Mouse (Mus musculus): ENCODE data around the gene Nlk. TPM values are rescaled to one million over a fixed set of nuclear protein-coding genes. Genes with fewer than 3 reads are reported as not detected.

Nlk gene
- polyA plus RNA-seq (2015; fragmentation: Nextera tagmentation; extraction: Ambion mirVana) = 10.1 and 10.2 TPM in 2 replicates

GRCm38 (mm10) chr11:78696777-78697752, at the start of gene Nlk:
Gene Nlk (minus strand): TSS chr11:78697373.

DNA sequence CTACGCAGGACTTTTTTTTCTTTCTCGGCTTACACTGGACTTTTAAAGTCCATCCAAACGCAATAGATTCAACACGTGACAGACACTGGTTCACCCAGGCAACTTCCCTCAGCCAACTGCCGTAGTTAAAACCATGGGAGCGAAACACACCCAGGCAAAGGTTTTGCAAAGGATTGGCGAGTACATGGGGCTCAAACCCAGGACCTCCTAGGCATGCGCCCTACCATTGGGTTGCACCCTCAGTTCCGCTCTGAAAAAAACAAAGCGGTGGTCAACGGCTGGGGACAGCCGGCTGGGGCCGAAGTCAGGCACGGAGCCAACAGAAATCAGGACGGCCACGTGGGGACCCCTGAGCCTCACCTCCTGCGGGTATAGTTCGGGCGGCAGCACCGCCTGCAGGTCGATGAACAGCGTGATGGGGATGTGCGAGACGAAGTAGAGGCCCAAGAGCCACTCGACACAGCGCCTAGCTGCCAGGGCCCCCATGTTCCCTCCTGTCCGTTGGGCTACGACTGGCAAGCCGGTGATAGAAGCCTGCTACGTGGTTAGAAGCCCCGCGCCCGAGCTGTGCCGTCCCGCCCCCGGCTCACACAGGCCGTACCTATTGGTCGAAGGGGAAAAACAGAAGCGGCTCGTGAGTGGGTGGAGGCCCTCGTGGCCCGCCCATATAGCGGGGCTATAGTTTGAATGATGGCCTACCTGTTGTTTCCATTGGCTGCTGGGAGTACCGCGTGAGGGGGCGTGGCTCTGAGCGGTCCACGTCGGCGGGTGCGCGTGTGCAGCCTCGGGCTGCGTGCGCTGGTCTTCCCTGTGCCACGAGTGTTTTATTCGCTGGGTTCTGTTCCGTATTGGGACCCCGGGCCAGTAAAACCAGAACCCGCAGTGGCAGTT, 146.8 kb downstream of the Nlk start, which contains the start of gene Tmem97:
Gene Tmem97, minus strand, starts transcription at position 610 of the 891 bp plus-strand sequence.

DNA sequence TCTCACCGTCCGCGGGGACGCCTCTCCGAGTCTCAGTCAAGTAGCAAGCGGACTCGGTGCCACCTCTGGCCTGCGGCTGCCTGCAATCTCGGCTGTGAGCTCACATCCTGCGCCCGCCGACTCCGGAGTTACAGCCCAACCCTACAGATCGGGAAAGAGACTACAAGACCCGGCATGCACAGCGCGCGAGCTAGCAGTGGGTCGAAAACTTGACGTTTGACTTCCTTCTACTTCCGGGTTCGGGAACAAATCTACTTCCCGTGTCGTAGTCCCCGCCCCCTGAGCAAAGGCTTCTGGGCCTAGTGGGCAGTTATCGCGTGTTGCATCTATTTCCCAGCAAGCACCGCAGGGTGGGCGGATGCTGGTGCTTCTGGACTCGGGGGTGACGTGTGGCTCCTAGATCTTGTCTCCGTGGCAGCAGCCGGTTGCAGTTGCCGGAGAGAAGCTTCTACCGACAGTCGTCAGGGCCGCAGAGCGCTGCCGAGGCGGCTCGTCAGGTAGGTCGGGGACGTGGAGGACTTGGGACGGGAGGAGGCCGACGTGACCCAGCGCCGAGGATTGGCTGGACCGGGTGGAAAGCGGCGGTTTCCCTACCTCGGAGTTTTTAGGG, 161.0 kb downstream of the Nlk start, which contains the start of the genes Tnfaip1 and Ift20:
Gene Tnfaip1, minus strand, starts transcription at position 253 of the 610 bp plus-strand sequence.
Gene Ift20, plus strand, starts transcription at position 282 of the 610 bp plus-strand sequence.

Other genes starting within 250 kb of the Nlk start
- 25.7 and 27.4 TPM in 2 replicates for gene Slc46a1, start 231.7 kb downstream of the Nlk start, polyA plus RNA-seq (2015; fragmentation: Nextera tagmentation; extraction: Ambion mirVana)
- 0.24 and 0.27 TPM in 2 replicates for gene Sarm1, start 199.6 kb downstream of the Nlk start, polyA plus RNA-seq (2015; fragmentation: Nextera tagmentation; extraction: Ambion mirVana)
- gene Vtn, start 198.3 kb downstream of the Nlk start, polyA plus RNA-seq (2015; fragmentation: Nextera tagmentation; extraction: Ambion mirVana) = 1.2 and 2.1 TPM in 2 replicates
- not detected in 2 replicates for gene Sebox, start 193.9 kb downstream of the Nlk start, polyA plus RNA-seq (2015; fragmentation: Nextera tagmentation; extraction: Ambion mirVana)
- 32.0 and 32.8 TPM in 2 replicates for gene Tmem199, start 185.2 kb downstream of the Nlk start, polyA plus RNA-seq (2015; fragmentation: Nextera tagmentation; extraction: Ambion mirVana)
- gene Poldip2, start 185.2 kb downstream of the Nlk start, polyA plus RNA-seq (2015; fragmentation: Nextera tagmentation; extraction: Ambion mirVana) = 81.4 and 86.2 TPM in 2 replicates
- 47.6 and 55.5 TPM in 2 replicates for gene Tnfaip1, start 161.0 kb downstream of the Nlk start, polyA plus RNA-seq (2015; fragmentation: Nextera tagmentation; extraction: Ambion mirVana)
- gene Ift20, start 161.0 kb downstream of the Nlk start, polyA plus RNA-seq (2015; fragmentation: Nextera tagmentation; extraction: Ambion mirVana) = 132 and 156 TPM in 2 replicates
- gene Tmem97, start 146.6 kb downstream of the Nlk start, polyA plus RNA-seq (2015; fragmentation: Nextera tagmentation; extraction: Ambion mirVana) = 43.6 and 70.8 TPM in 2 replicates
- 27.8 and 29.8 TPM in 2 replicates for gene Ccnq, start 54.4 kb upstream of the Nlk start, polyA plus RNA-seq (2015; fragmentation: Nextera tagmentation; extraction: Ambion mirVana)
- gene Lyrm9, start 129.2 kb upstream of the Nlk start, polyA plus RNA-seq (2015; fragmentation: Nextera tagmentation; extraction: Ambion mirVana) = 12.9 and 14.2 TPM in 2 replicates
- 0.56 and 0.67 TPM in 2 replicates for gene Nos2, start 223.4 kb upstream of the Nlk start, polyA plus RNA-seq (2015; fragmentation: Nextera tagmentation; extraction: Ambion mirVana)

Data from urinary bladder, postnatal 0 days (tissue).